Mouse (Mus musculus): ENCODE measurements around the gene Klk9.

Gene Klk9

DNA sequence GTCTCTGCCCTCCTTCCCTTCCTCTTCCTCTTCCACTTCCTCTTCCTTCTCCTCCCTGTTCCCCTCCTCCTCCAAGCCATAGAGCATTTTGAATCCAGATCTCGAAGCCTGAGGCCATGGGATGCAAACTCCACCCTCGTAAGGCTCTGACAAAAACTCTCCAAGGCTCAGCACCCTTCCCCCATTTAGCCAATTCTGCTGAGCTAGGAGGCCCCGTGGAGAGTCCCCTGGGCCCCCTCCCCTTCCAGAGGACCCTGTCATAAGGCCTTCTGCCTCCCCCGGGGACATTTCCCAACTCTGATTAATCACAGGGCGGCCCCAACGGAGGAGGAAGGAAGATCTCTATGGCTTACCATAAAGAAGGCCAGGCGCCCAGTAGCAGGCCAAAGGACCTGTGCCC, at the start of gene Klk9:
Gene Klk9 (plus strand): TSS at position 301 of the 400 bp plus-strand sequence.
- no peak for DNase-seq (ENCODE audit: low spot score in 2 of 2)

DNA sequence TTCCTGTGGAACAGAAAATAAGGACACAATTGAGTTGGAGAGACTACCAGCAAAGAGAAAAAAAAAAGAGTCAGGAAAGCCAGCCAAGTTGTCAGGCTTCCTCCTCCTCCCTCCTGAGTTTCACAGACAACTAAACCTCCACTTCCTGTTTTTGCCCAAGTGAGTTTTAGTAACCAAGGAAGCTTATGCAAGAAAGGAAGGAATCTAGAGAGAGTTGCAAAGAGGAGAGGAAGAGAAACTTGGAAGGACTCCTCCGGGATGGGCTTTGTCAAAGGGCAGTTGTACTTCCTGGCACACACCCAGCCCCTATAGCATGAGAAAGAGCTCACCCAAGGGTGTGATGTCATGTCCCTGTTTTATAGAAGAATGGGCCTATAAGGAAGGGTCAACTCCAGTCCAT, 43.9 kb upstream of the Klk9 start:
- DNase-seq (ENCODE audit: low spot score in 2 of 2): peak; percentile 7 to 15

DNA sequence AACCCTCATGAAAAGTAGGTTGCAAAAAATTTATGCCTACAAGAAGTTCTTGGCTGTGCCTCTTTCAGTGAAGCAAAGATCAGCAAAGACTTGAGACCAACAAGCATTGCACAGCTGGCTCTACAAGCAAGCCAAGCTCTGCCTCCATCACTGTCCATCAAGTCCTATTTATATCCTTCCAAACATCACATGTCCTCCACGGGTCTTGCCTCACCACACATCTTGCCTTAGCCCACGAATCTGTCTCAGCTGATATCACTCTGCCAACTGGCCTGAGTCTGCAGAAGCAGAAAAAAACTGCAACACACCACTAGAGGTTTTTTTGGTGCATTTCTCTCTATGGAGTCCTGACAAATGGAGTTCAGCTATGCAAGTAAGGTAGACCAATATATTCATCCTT, 38.9 kb upstream of the Klk9 start:
- DNase-seq (ENCODE audit: low spot score in 2 of 2): no peak

DNA sequence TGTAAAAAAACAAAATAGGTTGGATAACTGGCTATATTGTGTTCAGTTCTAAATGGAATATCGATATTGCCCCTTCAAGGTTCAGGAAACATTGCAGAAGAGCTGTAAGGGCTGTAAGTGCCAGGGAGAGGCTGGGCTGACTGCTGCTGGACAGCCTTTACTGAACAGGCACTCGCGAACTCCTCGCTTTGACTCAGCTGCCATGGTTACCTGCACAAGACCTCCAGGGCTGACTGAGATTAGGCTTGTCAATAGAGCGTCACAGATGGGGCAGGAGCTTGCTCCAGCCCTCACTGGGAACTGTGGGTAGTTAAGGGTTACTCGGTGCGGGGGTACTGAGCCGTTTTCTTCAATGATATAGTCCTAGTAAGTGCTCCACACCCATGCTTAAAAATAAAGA, 25.2 kb upstream of the Klk9 start:
- no peak for DNase-seq (ENCODE audit: low spot score in 2 of 2)

DNA sequence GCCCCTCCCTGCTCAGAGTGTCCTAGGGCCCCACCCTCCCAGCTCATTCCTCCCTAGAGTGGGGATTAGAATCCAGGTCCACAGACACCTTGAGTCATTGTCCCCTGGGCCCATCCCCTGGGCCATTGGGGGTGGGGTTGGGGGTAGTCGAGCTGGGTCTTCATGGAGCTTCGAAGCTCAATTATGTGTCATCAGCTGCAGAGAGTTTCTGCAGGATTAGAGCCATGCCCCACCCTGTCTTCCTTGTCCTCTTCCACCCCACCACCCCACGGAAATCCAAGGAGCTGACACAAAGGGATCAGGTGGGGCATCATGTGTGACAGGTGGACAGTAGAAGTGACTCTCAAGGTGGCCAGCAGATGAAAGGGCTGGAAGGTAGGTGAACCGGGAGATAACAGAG, 23.1 kb upstream of the Klk9 start, which contains the start of gene Klk12:
Gene Klk12 (plus strand): TSS at position 301 of the 400 bp plus-strand sequence.
- no peak for DNase-seq (ENCODE audit: low spot score in 2 of 2)

DNA sequence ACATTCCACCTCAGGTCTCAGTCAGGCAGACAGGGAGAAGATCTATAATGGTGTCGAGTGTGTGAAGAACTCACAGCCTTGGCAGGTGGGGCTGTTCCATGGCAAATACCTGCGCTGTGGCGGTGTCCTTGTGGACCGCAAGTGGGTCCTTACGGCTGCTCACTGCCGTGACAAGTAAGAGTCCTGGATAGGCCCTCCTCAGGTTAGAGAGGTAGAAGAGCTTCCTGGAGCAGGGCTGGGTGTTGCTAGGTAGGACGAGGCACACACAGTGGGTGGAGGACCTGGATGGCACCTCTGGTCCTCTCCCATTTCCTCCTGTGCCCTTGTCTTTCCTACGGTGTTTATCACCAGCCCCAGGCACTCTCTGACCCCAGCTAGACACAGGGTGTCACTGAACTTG, 22.1 kb upstream of the Klk9 start:
- DNase-seq (ENCODE audit: low spot score in 2 of 2): no peak

DNA sequence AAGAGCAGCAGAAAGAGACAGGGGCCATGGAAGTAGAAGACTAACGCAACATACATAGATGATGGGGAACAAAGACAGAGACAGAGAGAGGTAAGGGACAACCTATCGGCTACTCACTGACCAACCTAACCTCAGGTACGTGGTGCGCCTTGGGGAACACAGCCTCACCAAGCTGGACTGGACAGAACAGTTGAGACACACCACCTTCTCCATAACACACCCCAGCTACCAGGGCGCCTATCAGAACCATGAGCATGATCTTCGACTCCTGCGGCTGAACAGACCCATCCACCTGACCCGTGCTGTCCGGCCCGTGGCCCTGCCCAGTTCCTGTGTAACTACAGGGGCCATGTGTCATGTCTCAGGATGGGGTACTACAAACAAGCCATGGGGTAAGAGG, 21.0 kb upstream of the Klk9 start:
- no peak for DNase-seq (ENCODE audit: low spot score in 2 of 2)

DNA sequence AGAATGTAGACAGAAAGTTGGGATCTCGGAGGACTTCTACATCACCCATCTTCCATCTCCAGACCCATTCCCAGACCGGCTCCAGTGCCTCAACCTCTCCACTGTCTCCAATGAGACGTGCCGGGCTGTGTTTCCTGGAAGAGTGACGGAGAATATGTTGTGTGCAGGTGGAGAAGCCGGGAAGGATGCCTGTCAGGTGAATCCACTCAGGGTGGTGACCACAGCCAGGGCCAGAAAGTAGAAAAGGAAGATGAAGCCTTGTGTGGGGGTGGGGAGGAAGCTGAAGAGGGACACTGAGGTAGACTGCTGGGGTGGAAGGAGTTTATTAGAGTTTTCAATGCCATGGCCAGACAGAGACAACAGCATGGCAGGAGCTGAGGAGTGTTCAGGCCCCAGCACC, 19.8 kb upstream of the Klk9 start:
- DNase-seq (ENCODE audit: low spot score in 2 of 2): no peak

DNA sequence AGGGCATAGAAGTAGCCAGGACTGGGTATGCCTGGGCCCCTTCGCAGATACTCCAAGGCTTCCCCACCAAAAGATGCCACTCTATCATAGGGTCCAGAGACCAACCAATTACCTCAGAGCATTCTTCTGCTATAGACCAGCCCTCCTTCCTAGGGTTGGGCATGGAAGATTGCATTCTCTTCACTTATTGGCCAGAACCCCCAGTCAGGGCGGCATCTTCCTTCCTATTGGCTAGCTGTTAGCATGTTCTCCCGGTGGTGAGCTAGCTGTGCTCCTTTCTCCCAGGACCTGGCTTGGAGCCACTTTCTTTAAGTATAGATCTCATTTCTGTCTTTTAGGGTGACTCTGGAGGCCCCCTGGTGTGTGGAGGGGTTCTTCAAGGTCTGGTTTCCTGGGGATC, 18.8 kb upstream of the Klk9 start:
- no peak for DNase-seq (ENCODE audit: low spot score in 2 of 2)

DNA sequence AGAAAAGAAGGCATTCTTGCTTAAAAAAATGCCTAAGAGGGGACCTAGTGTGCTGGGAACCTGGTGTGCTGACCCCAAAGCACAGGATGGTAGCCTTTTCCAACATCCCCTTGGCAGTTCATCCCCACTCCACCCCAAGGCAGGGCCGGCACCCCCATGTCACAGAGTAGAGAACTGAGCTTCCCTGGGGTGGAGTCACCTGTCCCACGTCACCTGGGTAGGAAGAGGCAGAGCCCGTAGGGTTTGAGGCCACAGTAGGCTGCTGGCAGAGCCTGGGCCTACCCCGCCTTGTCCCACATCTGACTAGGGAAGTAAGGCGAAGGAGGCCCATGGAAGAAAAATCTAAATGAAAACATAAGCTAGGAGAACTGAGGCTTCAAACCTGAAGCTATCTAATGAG, 17.3 kb upstream of the Klk9 start, which contains the start of gene Klk11:
Gene Klk11 (plus strand): TSS at position 241 of the 400 bp plus-strand sequence.
- no peak for DNase-seq (ENCODE audit: low spot score in 2 of 2)

DNA sequence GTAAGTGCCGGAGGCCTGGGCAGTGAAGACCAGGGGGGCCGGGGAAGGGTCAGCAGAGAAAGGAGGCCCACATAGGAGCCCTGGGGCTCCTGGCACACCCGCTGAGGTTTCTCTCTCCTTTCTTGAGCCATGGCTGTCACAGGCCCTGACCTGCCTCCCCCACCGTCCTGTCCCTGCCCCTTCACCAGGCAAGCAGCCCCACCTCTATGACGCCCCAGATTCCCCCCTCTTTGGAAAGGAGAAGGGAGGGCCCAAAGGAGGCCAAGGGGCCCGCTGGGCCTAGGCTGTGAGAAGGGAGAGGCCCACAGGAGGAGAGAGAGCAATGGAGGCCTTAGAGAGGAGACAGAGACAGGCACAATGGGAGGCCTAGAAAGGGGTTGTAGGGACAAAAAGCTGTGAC, 16.9 kb upstream of the Klk9 start:
- no peak for DNase-seq (ENCODE audit: low spot score in 2 of 2)

DNA sequence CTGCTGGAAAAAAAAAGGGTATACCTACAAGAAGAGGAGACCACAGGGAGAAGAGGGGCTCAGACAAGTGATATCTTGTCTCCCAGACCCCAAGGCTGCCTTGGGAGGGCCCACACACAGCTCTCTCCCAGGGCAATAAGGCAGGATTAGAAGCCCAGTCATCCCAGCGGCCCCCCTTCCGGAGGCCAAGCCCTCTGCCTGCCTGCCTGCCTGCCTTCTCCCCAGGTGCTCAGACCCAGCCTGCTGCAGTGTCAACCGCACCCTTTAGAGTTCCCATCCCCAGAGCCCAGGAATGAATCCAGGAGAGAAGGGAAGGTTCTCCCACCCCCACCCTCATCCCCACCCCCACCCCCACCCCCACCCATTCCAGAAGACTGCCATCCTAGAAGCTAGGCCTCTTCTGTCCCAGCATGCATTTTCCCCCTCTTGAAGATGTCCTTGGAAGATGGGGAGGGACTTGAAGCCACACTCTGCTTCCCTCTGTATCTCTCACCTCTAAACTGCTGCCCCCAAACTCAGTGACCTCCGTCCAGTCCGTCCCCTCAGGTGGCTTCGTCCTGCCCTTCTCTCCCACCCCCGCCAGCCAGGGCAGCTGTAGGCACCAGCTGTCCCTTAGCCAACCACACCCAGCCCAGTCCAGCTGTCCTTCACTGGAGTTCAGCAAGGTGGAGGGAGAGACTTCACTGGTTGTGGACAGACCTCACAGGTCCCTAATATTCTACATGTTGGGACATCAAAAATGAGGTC, 16.2 kb upstream of the Klk9 start:
- no peak for DNase-seq (ENCODE audit: low spot score in 2 of 2)

DNA sequence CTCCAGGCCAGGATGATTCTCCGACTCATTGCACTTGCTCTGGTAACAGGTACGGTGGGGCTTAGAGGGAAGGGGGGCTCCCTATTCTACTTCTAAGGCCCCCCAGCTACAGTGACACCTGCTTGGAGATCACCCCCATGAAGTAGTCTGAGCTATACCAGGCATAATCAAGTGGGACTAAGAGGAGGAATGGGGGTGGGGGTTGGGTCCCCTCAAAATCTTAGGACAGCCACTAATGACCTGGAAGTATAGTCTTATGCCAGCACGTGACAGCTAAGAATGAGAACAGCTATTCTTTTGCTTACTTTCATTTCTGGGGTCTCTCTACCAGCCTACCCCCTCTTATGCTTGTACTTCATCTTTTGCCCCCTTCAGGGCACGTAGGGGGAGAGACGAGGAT, 15.2 kb upstream of the Klk9 start:
- no peak for DNase-seq (ENCODE audit: low spot score in 2 of 2)

DNA sequence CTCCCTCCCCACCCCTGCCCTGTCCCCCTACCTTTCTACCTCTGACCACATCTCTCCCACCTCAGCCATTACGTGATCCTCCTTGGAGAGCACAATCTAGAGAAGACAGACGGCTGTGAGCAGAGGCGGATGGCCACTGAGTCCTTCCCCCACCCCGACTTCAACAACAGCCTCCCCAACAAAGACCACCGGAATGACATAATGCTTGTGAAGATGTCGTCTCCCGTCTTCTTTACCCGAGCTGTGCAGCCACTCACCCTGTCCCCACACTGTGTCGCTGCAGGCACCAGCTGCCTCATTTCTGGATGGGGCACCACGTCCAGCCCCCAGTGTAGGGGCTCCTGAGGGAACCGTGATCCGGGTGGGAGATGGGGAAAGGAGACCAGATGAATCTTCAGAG, 14.3 kb upstream of the Klk9 start:
- no peak for DNase-seq (ENCODE audit: low spot score in 2 of 2)

DNA sequence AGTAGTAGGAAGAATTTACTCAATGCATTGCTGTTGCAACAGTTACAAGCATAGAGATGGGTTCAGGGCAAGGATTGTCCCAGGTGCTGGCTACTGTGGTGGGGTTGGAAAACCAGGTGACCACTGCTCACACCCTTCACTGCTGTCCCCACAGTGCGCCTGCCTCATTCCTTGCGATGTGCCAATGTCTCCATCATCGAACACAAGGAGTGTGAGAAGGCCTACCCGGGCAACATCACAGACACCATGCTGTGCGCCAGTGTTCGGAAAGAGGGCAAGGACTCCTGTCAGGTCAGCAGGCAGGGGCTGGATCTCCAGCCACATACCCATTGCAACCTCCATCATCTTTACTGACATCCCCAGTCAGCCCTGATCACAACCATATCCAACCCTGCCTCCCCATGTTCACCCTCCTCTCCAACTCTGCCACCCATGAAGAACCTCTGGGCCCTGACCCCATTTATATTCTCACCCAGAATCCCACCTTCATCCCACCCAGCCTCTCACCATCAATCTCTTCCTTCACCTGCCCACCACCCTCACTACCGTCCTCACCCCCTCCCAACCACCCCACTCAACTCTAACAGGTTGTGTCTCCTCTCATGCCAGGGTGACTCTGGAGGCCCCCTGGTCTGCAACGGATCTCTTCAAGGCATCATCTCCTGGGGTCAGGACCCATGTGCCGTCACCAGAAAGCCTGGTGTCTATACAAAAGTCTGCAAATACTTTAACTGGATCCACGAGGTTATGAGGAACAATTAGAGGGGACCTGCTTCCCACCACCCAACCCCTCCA, 13.3 kb upstream of the Klk9 start:
- DNase-seq (ENCODE audit: low spot score in 2 of 2): no peak

DNA sequence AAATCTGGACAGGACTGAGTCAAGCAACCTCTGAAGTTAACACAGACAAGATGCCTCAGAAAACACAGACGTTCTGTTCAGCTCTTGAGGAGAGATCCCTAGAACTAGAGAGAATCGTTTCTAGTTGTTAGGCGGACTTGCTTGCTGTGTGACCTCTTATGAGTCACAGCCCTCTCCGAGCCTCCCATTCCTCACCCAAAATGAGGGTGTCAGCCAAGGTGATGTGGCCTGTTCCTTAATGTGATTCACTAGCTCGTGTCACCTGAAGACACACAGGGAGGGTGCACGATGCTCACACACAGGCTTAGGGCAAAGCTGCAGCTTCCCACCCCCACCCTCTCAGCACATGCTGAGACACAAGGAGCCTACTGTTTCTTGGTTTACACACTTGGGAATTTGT, 11.4 kb upstream of the Klk9 start:
- DNase-seq (ENCODE audit: low spot score in 2 of 2): no peak

DNA sequence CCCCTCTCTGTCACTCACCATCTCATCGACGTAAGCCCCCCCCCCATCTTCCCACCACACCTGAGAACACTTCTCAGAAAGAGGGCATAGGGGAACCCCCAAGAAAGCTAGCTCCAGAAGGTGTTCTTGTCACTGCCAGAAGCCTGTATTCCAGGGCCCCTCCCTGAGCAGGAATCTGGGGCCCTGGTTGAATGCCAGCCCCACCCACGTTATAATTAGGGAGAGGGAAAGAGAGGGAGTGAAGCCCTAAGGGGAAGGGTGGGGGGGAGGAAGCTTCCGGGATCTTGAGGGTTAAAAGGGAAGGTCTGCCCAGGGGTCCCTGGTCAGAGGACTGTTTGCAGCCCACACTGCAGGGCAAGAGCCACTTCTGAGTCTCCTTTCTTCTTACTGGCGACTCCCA, 10.9 kb upstream of the Klk9 start, which contains the start of gene Klk10:
Gene Klk10 (plus strand): TSS at position 290 of the 400 bp plus-strand sequence.
- DNase-seq (ENCODE audit: low spot score in 2 of 2): no peak

DNA sequence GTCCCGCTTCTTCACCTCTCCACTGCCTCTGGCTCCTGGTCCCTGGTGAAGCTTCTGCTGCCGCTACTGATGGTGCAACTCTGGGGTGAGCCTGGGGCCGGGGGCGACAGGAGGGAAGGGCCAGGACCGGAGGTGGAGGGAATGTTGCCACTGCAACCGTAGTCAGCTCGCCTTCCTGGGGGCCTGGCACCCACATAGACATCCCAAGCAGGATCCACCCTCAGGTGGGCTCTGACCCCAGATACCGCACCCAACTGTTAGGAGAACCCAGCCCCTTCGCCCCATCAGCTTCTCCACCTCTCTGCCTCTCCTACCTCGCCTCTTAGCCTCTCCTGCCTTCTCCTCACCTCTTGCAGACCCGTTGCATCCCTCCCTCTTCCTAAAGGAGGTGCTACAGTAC, 10.2 kb upstream of the Klk9 start:
- DNase-seq (ENCODE audit: low spot score in 2 of 2): no peak

DNA sequence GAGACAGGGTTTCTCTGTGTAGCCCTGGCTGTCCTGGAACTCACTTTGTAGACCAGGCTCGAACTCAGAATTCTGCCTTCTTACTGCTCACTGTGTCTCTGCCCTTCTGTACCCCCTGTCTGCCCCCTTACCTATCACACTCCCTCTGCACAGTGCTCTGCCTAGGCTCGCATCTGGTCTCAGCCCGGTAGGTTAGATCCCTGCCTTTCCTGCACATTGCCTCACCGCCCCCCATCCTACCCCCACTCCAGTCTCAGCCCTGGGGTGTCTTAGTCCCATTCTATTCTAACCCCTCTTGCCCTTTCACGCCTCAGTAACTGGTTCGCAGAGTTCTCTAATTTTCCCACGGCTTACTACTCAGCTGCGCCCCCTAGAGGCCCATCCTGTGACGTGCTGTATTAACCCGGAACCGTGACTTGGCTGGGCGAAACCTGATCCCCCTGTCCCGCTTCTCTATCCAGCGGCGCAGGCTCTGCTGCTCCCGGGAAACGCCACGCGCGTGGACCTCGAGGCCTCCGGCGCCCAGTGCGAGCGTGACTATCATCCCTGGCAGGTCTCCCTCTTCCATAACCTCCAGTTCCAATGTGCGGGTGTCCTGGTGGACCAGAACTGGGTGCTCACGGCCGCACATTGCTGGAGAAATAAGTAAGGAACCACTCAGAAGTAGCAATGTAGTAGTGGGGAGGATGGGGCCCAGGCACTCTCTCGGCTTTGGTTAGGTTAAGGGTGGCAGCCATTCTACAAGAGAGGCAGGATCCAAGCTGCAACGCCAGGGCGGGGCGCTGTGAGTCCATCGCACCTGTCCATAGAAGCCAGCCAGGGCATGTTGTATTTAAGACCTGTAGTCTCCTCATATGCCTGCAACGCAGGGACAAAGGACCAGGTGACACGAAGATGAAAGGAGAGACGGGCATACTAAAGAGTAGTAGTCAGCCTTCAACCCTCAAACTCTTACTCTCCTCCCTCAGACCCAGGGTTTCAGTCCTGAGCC, 9.1 kb upstream of the Klk9 start:
- peak; percentile 72 to 74 for DNase-seq (ENCODE audit: low spot score in 2 of 2)

DNA sequence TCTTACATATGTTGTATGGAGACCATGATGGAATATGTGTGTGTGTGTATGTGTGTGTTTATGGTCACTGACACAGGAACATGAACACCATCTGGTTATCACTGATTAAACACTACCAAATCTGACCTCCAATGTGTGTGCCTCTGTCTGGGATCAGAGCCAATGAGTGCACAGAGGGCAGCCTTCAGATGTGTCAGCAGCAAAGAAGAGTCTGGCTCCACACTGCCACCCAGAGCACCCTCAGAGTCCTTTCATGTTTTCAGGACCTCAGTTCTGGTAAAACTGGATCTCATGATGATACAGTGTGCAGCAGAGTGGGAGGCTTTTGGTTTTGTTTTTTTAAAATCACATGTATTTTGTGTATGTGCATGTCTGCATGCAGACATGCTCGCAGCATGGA, 6.4 kb upstream of the Klk9 start:
- no peak for DNase-seq (ENCODE audit: low spot score in 2 of 2)

DNA sequence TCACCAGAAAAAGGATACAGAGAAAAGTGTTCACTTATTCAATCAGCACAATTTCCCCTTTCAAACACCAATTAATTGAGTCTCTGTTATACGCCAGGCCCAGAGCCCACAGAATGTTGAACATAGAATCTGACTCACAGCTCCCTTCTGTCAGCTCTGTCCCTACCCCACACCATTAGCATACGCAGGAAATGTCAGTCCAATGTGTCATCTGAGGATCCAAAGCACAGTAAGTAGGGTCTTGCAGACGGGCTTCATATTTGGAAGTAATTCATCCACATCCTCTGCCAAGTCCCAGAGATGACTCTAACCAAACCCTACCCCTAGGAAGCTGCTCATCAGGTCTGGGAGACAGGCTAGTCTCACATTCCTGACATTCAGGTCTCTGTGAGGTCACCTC, 3.6 kb upstream of the Klk9 start:
- no peak for DNase-seq (ENCODE audit: low spot score in 2 of 2)

DNA sequence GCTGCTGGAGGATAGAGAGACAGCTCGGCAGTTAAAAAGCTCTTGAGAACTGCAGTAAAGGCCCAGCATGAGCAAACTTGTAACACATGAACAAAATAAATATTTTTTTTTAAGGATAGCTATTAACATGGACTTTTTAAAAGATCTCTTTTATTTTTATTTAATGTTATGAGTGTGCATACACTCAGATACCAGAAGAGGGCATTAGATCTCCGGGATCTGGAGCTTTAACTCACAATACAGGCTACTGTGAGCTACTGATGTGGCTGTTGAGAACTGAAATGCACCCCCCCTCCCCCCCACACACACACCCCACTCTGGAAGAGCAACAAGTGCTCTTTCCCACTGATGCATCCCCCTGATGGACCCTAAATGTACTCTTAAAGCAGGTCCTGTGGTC, 2.4 kb upstream of the Klk9 start:
- DNase-seq (ENCODE audit: low spot score in 2 of 2): no peak
